Mouse (Mus musculus) embryo, embryonic 10 days (tissue): ENCODE measurements around the gene Comp.
A peak's percentile ranks its signal among the peaks of the same experiment; 100 is the strongest.

Experiments used
- DNase-seq: peaks from one replicate; pipeline ENCODE4 v3.0.0-alpha.2; 2015; ENCODE audit warnings: low spot score

The Comp gene

DNA sequence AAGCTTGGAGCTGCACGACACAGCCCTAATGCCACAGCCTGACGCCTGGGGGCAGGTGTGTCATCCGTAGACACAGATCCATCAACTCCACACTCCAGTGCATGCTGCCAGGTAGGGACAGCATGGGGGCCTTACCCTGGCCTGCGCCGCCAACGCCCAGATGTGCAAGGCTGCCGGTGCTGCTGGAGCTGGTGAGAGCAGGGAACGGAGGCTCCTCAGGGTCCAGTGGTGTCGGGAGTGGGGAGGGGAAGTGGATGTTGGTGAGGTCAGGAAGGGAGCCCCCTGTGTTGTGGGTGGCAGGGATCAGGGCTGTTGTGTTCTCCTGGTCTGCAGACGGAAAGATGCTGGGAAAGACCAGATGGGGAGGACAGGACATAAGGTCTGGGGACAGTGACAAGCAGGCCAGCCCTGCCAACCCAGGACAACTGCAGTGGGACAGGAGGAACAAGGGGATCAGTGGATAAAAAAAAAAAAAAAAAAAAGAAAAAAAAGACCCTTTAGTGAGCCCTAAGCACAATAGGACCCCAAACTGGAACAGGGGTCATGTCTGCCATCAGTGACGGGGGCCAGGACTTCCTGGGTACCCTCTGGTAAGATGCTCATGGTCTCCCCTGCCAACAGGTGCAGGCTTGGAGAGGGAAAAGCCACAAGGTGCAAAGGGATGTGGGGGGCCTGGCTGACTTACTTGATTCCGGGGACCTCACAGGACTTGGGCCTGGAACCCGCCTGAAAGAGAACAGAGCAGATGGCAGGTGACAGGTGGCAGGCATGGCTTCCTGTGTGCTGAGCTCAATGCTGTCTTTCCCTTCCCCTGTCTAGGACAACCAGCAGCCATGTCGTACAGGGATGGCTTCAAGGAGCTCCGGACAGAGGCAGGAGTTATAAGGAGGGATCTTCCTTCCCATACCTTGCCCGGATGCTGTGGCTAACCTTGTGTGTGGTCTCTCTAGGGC is 24.5 kb downstream of the Comp start:
- no peak for DNase-seq

DNA sequence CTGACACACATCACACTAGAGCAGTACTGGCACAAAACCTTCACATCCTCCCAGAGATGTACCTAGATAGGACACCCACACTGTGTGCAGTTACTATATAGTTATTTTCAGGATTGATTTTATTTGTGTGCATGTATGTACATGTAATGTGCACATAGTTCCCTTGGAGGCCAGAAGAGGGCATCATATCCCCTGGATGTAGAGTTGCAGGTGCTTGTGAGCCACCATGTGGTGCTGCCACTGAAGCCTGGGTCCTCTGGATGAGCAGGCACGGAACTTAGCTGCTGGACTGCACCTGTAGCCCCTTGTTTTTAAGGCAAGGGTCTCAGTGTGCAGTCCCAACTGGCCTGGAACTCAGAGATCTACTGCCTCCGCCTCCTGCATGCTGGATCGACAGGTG is 30.9 kb downstream of the Comp start:
- DNase-seq, result no peak

DNA sequence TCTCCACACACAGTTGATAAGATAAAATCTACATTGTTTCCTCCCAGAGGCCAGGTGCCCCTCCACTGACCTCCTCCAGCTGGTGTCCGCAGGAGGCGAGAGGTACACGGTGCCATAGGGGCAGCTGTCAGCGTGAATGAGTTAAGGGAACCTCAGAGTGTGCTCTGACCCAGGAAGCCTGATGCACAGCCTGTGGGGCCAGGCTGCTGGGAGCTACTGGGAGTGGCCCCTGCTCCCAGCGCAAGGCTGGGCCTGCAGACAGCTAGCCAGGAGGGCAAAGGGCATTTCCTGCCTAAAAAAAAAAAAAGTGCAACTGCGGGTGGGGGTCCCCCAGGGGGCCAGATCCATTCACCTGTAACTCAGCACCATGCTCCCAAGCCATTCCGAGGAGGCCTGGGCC is 31.8 kb downstream of the Comp start:
- DNase-seq, result no peak

DNA sequence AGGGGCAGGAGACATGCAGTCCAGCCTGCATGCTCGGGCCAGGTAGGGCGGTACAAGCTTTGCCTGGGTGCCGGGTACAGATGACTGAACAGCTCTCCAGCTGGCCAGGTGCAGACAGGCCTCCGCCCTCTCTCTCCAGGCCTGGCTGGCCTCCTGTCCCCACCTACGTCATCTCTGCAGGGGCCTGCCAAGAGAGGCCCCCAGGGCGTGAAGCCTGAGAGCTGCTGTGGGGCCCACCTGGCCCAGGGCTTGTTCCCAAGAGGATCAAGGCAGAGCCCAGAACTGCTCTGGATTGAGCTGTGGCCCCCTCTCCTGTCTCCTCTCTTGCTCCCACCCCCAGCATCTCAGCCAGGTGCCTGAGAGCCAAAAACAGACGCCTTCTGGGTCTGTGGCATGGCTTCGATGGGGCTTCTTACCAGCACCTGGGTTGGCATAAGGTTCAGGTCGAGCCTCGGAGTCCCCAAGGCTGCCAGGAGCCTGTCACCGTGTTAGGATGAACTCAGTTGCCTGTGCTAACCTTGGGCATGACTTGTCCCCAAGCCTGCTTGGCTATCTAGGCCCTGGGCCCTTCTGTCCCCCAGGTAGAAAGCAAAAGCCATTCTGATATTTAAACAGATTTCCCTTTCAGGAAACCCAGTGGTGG is 33.2 kb downstream of the Comp start:
- DNase-seq, result no peak

DNA sequence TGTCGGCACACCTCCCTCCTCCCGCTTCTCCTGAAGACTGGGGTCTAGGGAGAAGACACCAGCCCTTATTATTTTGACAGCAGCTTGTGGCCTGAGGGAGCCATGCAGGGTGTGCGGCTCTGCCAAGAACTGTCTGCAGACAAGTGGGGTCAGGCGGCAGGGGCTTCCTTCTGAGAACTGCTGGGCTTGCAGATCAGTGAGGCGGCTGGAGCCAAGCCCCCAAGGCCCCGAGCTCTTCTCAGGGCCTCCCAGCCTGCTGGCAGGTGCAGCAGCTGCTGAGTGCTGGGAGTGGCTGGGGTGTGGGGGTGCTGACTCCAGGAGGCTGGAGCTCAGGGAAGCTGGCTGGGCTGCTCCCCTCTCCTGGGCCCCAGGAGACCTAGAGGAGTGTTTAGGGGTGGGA is 34.9 kb downstream of the Comp start:
- DNase-seq, result no peak

DNA sequence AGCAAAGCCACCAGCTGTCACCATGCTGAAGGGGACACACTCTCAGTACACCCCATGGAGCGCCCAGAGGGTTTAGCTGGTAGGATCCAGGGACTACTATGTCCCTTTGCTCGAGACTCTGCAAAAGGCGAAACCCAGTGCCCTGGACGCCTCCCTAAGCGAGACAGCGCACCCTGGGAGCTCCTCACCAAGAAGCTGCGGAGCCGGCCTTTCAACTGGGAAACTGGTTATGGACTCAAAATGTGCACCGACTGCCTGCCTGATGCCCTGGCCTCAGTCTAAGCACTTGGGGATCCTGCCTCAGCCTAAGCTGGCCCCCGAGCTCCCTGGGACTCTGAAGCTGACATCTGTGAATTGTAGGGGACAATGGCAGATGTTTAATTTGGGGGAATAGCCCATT is 35.7 kb downstream of the Comp start:
- no peak for DNase-seq

DNA sequence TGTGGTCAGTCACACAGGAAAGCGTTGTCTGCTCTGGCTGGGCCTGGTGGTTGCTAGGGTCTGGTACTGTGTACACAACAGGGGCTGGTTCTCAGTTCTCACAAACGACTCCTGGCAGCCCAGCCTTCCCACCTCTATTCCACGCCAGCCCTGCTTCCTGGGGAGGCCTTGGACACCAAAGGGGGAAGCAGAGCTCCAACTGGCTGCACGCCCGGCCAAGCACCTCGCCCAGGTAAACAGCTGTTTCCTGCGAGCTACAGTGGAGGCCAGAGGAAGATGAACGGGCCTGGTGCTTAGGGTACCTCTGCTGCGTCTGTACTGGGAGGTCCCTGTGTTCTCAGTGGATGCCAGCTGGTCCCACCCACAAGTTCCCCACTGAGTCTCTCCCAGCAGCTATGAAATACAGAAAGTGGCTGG is 36.1 kb downstream of the Comp start:
- DNase-seq, result no peak

DNA sequence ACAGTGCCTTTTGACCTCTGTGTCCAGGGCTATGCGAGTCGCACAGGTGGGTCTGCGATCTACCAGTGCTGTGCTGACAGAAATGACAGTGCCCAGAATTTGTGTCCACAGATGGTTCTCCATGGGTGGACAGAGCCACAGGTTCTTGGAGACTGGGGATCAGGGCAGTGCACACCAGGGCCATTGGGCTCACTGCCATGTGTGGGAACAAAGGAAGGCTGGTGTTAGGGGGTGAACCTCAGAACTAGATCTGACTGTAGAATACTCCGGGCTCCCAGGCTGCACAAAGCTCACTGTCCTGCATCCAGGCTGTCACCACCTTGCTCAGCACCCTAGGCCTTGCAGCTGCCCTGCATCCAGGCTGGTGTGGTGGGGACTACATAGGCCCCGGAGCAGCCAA is 36.9 kb downstream of the Comp start:
- no peak for DNase-seq

DNA sequence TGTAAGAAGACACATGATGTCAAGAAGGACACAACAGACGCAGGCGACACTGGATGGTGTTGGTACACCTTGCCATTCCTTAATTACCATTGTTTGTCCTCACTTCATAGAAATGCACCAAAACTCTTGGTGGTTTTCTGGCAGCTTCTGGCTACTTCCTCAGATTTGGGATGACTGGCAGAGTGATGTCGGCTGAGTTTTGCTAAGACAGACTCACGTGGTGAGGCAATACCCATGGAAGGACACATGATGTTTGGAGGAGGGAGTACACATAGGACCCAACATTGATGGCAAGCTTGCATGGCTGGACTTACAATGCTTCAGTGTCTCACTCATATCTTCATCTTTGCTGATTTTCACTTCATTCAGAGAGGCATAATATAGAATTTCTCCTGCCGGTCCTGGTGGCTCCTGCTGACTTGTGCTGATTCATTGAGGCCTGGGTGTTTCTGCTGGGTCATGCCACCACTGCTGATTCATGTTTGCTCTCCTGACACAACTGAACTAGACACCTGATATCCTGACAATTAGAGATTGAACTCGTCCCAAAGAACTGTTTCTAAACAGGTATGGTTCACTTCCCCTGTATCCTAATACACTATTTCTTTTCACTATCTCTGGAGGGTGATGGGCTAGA is 41.1 kb downstream of the Comp start:
- DNase-seq, result no peak

DNA sequence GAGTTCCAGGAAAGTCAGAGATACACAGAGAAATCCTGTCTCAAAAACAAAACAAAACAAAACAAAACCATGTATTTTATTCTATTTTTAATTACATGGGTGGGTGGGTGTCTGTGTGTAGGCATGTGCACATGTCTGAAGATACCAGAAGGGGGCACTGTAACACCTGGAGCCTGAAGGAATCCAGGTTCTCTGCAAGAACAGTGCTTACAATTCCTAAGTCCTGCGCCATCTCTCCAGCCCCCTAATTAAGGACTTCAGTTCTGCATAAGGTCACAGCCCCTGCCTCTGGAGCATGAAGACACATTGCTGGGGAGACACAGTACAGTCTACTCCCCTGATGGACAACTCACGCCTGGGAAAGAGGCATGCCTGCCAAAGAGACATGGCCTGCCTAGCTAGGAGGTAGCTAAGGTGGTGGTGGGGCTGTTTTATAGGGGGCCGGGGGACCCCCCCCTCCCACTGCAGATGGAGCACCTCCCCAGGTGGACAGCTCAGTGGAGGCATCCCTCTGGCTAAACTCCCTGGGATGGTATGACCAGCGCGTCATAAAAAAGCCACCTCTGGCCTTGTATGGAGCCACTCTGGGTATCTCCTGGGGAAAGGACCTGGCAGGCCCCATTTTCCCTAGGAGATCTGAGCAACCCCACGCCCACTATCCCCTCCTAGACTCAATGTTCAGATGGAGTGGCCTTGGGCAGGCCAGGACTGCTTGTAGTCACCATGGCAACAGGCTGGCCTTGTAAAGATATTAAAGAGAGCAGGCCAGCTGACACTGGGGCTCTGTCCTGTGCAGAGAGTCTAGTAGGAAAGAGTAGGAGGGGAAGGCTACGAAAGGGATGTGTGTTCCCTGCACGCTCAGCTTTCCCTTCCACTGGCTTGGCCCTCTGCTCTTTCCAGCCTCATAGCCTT is 42.4 kb downstream of the Comp start:
- DNase-seq, result peak; percentile 72

DNA sequence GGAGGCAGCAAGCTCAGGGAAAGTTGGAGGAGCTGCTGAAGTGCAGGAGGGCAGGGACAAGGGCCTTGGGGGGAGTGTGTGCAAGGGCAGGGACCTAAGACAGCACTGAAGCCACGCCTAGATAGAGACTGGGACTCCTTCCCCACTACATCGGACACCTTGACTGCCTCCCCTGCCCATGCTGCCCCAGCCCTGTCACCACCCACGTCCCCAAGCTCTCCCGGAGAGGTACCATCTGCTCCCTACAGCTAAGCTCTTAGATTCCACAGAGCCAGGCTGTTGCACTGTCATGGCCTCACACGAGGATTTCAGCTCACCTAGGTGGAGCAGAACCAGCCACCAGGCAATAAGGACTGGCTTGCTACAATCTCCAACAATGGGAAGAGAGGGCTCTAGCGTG is 43.6 kb downstream of the Comp start:
- no peak for DNase-seq

DNA sequence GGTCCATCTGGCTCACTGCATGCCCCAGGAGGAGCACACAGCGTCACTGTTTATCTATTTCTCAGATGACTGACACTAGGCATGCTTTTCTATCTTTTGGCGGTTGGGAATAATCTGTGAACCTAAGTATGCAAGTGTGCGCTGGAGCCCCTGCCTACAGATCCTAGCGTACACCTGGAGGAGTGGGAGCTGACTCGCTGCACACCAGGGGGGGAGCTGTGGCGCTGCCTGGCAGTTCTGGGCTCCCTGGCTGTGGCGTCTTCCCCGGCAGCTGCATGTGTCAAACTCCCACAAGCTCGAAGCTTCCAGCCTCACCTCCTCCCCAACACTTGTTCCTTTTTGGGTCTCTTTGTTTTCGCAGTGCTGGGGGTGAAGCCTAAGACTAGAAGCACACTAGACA is 44.6 kb downstream of the Comp start:
- DNase-seq, result no peak

DNA sequence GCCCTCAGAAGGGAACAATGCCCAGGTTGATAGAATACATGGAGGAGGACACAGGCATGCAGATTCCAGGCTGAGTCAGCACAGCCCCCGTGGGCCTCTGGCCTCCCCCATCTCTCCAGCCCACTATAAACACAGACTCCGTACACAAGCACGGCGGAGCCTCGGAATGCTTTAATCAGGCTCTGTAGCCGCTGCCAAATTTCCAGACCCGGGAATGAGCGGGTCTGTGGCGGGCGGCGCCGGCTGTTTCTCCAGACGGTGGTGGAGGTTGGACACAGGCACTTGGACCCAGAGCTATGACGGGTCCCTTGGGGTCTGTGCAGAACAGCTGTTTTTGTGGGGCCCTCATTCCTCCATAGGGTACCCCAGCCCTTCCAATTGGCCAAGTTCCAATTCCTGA is 45.6 kb downstream of the Comp start:
- DNase-seq, result no peak

DNA sequence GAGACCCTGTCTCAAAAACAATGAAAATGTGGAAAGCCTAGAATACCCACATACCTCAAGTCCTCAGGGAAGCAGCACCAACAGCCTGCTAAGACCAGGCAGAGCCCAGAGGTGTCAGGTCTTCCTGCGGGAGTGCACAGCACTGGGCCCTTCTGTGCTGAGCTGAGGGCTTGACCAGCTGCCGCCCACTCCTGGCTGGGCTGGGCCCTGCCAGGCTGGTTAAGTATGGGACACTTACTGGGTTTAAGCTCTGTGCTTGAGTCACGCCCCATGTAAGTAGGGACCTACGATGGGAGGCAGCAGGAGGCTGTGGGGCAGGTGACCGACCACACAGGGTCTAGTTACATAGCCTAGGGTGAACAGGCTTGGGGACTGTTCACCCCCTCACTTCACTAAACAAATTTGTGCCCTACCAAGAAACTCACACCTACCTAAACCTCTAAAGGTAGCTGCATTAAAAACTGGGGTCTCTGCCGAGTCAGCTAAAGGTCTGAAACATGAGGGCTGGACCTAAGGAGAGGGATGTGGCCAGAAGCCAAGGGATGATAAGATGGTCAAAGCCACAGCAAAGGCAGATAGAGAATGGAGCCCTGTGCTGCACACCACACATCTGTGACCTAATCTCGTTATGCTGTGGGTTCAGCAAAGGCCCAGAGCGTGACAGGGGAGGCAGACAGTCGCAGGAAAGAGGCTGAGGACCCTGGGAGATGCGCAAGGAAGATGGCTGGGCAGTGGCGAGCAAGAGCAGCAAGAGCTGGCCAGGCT is 46.7 kb downstream of the Comp start:
- DNase-seq, result no peak

DNA sequence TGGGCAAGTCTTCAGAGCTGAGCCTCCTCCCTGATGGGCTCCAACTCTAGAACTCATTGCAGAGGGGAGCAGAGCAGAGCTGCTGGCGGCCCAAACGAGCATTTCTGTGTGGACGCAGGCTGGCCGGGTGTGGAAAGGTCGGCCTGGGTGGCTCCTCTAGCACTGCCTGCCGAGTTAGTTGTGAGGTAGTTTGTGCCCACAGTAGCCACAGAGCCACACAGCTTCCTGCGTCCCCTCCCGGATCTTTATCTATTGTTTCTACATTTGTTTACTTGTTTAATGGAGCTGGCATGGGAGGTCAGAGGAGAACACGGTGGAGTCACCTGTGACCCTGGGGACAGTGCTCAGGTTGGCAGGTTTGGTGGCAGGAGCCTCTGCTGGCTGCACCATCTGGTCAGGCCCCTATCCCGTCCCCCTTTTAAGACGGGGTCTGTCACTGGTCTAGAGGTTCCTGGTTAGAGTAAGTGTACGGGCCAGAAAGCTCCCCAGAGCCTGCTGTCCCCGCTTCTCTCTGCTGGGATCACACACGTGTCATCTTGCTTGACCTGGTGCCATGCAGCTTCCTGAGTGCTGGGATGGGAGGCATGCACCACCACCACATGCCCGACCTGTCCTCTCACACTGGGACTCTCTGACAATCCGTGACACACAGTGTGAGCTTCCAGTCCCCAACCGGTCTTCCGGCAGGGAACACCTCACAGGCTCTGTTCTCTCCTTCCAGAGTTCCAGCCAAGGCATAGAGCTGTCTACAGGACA is 48.2 kb downstream of the Comp start:
- no peak for DNase-seq

DNA sequence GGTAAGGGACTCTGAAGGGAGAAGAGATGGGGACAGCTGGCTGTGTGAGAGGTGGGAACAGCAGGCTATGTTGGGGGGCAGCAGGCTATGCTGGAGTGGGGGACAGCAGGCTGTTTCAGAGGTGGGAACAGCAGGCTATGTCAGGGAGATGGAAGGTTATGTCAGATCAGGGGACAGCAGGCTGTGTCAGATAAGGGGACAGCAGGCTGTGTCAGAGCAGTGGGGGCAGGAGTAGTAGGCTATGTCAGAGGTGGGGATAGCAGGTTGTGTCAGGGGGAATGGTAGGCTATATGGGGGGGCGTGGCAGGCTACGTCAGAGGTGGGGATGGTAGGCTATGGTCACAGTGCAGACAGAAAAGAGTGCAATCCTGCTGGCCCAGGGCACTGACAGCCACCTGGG is 49.4 kb downstream of the Comp start:
- no peak for DNase-seq

DNA sequence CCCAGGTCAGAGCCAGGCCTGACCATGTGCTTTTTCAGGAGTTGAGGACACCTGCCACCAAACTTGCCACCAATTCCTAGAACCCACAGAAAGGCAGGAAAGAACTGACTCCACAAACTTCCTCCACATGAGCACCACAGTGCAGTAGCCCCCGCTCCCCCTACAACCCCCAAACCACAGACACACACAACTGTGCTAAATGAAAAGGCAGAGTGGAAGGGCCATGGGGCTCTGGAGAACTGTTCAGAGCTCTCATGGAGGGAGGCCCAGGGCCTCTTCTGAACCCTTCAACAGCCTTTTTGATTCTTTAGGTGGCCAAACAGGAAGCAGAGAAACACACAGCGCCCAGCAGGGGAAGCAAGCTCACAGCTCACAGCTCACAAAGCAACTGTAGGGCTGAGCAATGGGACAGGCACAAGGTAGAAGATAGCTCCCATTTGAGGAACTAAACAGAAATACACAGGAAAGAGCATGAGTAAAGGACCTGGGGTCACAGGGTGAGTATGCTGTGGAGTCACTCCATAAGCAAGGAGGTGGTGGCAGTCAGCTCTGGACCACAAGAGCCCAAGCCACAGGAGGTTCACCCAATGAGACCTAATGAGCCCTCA is 53.0 kb downstream of the Comp start:
- DNase-seq, result no peak

DNA sequence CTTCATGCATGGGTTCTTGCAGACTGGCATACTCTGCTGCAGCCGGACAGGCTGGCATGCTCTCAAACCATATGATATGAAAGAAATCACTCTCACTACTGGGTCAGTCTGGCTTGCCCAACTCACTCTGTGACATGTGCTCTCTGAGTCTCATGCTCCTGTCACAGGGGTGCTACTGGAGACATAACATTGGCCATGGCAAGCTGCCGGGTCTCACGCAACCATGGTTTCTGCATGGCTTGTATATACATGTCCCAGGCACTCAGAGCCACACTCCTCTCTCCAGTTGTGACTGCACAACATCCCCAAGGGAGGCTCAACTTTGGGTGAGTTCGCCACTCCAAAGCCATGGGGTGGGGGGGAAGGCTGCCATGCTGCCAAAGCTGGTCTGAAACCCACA is 57.9 kb downstream of the Comp start:
- no peak for DNase-seq
